Mouse (Mus musculus): Measurements from ENCODE around the gene Vps50. TPM values are rescaled to one million over a fixed set of nuclear protein-coding genes. Genes with fewer than 3 reads are reported as not detected.
"Not testable (repeated sequence)": the region's sequence is repeated elsewhere in the genome, so short reads cannot be mapped to it uniquely, and the experiment has no call there.

Vps50 gene
- total RNA-seq, 2 experiments from 2014 or later = 20.0 to 24.7 TPM

DNA sequence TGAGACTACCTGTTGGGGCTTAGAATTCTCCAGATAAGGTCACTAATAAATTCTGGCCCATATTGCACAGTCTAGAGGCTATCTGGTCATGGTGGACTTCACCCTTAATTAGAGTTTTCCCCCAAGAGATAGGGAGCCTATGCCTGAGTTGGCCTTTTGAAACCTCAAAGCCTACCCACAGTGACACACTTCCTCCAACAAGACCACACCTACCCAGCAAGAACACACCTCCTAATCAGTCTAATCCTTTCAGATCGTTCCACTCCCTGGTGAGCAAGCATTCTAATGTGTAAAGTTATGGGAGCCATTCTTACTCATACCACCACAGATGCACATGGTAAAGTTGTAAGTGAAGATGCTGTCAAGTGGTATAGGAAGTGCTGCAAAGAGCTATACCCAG lies 37.9 kb downstream of the Vps50 start:
- DNase-seq = no peak

DNA sequence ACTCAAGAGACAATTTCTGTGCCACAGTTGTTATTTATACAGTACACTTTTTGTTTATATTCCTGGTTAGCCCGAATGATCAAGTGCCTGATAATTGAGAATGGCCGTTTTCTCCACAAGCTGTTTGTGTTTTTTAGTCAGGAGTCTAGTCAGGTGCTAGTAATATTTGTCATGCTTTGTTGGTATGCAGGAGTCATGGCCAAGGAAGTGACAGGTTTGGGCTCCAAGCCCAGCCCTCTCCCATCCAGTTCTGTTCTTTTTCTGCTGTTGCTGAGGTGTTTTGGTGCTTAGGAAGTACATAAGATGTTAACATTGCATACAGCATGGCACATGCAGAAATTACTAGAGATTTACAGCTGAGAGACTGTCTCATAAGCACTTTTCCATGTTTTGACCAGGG lies 41.3 kb downstream of the Vps50 start:
- no peak for DNase-seq

DNA sequence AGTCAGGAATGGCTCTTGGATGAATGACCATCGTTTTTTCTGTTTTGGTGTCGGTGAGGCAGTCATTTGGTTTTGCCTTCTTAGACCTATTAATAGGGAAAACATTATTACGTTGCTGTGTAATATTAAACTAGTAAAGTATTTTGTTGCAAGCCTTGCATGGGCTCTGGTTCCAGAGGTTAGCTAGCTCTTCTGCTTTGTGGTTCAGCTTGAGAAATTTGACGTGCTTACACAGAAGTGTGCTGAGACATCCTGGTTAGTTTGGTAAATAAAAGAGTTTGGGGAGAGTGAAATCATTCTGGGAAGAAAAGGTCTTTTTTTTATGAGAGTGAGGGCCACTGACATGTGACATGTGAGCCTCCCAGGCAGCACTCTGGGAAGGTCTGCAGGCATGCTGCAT lies 45.7 kb downstream of the Vps50 start:
- no peak for DNase-seq

DNA sequence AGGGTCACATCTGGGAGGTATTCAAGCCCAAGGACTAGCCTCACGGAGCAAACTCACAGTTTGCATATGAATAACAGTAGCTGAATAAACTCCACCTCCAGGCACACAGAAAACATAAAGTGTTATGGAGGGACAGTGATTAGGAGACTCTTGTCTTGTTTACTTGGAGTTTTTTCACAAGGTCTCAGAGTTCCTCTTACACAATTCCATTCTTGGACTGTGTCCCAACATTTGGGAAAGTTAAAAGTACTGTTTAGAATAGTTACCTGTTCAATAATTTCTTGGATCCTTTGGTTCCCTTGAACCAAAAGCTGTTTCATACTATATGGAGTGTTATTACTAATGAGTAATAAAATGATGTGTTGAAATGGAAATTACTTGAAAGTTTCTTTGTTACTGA lies 46.8 kb downstream of the Vps50 start:
- no peak for DNase-seq

DNA sequence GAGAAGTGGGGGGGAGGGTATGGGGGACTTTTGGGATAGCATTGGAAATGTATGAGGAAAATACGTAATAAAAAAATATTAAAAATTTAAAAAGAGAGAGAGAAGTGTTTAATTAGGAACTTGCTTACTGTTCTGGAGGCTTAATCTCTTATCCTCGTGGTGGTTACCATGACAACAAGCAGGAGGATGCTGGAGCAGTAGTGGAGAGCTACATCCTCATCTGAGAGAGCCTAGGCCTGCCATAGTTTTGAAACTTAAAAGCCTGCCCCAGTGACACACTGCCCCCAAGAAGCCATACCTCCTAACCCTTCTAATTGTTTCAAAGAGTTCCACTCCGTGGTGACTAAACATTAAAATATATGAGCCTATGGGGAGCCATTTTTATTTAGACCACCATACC lies 50.8 kb downstream of the Vps50 start:
- no peak for DNase-seq

DNA sequence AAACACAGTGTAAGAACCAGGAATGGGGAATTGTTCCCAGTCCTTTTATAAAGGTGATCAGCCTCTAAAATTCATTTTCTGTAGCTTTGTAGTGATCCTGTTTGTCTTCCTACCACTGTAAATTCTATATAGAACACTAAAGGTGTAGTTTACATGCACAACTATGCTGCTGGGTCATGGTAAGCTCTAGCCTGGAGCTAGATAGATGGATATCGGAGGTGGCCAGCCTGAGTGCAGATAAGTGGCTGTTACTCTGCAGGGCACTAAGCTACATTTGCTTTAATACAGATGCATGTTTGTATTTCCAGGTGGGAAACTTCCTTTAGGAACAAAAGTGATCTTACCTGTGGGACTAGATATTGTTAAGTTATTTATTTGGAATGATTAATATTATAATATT lies 51.8 kb downstream of the Vps50 start:
- no peak for DNase-seq

DNA sequence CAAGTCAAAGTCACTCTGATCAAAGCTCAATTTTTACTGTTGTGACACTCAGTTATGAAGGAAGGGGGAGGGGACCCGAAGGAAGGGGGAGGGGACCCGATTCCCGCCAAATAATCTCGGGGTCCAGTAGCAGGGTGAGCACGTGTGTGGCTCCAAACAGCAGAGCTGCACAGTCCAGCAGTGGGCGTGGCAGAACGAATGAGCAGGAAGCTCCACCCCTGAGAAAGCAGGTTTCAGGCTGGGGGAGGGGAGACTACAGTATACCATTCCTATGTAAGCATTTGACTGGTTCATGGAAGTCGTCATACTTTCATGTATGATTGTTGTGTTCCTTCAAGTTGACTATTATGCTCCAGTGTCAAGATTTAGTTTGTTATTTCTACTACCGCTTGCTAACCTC lies 54.5 kb downstream of the Vps50 start:
- not testable (repeated sequence) for DNase-seq

DNA sequence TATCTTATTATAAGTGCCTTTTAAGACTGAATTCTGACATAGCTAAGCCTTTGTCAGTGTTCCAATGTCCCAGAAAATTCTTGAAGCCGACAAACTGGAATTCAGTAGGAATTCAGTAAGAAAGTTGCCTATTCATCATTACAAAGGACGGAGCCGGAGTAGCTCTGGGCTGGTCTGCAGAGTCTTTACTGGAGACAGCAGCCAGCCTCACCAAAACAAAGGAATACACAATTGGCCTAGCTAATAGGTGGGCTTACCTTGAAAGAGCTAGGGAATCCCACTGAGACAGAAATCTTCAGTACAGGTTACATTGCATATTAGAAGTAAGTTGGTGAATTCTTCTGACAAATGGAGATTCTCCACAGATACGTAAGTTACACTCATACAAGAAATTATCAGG lies 59.0 kb downstream of the Vps50 start:
- DNase-seq = no peak

DNA sequence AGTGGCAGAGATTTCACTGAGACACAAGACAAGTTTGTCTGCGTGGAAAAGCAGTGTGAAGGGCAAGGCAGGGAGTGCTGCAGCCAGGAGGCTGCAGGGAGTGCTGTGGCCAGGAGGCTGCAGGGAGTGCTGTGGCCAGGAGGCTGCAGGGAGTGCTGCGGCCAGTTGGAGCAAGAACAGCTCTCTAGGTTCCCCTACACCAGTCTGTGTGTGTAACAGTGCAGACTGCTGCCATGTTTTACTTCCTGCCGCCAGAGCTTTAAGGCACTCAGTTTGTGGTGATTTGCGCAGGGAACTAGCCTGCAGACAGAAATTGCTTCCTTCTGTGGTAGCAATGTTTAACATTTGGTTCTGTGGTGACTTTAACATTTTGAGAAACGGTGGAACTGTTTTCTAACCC lies 61.8 kb downstream of the Vps50 start:
- no peak for DNase-seq

DNA sequence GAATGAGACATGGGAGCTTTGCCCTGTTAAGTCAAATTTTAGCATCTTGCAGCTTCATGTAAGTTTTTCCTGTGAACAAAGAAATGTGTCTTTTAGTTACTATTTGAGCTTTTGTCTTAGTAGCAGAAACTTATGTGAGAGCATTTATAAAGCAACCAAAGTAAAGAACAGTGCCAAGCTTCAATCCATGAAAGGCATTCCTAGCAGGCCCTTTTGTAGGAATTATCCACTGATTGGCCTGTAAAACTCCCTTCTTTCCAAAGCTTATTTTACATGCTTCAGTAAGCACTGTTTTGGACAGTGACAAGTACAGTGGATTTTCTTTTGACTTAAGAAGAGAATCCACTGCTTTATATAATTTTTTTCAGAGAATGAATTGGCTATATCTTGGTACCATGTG lies 64.1 kb downstream of the Vps50 start:
- no peak for DNase-seq

DNA sequence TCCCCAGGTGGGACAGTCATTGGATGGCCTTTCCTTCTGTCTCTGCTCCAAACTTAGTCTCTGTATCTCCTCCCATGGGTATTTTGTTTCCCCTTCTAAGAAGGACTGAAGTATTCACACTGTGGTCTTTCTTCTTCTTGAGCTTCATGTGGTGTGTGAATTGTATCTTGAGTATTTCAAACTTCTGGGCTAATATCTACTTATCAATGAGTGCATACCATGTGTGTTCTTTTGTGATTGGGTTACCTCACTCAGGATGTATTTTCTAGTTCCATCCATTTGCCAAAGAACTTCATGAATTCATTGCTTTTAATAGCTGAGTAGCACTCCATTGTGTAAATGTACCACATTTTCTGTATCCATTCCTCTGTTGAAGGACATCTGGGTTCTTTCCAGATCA lies 65.9 kb downstream of the Vps50 start:
- not testable (repeated sequence) for DNase-seq

DNA sequence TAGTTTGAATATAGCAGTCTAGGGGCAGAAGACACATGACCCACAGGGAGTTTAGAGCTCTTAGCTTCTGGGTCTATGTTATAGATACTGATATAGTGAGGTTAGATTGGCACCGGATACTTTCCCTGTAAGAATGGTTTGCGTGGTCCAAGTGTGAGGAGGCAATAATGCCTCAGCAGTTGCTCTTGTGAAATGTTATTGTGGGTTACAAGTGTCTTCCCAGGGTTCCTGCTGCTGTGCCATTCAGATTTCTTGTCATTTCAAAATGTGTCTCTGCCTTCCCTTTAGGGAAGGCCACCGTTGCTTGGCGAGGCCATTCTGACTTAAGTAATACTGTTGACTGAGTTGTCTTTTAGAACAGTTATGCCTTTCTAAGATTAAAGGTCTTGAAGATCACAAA lies 66.8 kb downstream of the Vps50 start:
- no peak for DNase-seq

DNA sequence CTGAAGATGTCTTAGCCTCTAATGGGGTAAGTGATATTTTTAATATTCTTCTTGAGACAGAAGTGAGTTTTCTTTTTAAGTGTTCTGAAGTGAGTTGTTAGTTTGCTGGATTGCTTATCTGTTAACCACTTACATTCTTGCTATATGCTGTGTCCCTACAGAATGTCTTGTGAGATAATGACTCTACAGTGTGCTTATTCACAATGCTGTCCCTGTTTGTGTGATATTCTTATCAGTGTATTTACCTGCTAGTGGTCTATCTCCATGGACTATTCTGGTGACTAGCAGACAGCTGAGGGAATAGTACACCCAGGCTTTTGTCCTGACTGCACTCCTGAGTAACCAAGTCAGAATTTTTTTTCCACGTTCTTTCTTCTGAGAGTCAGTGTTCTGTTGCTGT lies 67.5 kb downstream of the Vps50 start:
- DNase-seq = no peak

DNA sequence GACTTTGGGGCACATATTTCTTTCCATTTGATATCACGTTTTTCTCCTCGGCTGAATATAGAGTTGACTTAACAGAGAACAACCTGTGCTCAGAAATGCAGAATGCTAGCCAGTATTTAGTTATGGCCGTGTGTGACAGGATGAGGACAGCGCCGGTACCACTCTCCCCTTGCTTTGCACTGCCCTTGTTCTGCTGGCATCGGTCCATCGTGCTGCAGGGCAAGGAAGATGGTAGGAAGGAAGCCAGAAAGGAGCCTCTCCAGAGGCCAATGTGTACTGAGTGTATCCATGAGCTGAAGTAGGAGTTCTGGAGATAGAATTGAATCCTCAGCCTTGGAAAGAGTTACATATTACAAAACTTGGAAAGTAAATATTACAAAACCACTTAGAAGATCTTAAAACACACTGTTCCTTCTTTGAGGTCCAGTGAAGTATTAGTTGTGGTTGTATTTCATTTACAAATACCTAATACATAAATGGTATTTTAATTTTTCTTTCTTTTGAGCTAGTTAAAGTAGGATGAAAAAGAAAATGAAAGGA lies 69.0 kb downstream of the Vps50 start:
- no peak for DNase-seq

DNA sequence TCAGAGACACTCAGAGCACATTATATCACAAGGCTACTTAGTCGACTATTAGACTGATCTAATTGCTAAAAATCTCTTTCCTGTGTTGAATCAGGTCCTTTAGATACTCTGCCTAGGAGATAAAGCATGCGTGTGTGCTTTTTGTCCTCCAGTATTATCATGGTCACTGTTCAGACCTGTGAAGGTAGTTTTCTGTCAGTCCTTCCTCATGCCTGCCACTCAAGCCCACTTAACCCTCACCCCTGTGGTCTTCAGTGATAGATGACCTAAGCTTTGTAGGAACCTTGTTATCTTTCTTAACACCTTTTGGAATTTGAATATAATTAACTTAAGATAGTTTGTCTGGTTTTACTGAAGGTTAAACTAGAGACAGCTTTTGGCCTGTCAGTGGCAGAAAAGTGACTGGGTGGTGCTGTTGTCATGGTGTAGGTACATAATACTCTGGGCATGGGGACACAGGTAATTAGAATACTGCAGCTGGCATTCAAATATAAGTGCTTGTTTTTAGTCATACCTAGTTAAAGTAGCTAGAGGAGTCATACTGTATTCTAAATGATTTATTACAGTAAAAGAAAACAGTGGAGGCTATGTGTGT lies 74.1 kb downstream of the Vps50 start:
- no peak for DNase-seq

DNA sequence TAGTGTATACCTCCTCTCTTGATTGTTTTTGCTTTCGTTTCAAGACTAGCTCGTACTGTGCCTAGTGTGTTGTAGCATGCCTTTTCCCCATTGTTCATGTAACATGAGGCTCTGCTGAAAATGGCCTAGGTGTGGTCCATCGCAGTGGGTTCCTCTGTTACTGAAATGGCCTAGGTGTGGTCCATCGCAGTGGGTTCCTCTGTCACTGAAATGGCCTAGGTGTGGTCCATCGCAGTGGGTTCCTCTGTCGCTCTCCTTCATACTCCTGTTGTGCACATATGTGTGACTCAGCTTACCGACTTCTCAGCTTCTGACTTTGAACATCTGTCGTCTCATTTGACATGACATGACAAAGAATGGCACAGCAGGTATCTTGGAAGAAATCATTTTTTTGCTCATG lies 75.6 kb downstream of the Vps50 start:
- DNase-seq = no peak

DNA sequence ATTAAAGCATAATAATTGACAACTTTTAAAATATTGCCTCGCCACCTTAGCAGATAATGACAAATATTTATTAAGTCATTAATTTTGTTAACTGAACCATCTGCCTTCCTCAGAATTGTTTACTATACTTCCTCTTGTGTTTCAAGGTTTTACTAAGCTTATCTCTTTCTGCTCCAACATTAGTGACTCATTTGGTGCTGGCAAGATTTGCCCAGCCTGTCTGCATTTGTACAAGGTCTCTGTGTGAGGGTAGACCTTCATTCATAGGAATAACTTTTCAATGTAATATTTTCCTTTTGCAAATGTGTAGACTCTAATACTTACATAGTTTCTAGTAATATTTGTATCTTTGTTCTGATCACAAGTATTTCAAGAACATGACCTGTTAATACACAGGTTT lies 87.2 kb downstream of the Vps50 start:
- peak; percentile 33 for DNase-seq

DNA sequence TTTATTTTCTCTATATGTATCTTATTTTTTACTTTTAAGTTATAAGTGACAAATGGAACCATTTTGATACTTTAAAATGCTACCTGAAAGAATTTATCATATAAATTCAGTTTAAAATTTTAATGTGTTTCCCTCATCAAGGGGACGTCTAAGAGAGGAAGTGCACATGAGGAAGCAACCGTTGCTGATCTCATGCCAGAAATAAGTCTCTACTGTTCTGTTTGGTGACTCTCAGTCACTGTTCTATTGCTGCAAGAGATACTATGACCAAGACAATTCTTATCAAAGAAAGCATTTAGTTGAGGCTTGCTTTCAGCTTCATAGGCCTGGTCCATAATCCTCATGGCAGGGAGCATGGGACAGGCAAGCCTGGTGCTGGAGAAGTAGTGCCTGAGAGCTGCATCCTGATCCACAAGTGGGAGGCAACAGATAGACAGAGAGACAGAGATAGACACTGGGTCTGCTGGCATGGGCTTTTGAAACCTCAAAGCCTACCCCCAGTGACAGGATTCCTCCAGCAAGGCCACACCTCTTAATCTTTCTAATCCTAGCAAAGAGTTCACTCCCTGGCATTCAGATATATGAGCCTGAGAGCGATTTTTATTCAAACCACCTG lies 92.2 kb downstream of the Vps50 start:
- no peak for DNase-seq

DNA sequence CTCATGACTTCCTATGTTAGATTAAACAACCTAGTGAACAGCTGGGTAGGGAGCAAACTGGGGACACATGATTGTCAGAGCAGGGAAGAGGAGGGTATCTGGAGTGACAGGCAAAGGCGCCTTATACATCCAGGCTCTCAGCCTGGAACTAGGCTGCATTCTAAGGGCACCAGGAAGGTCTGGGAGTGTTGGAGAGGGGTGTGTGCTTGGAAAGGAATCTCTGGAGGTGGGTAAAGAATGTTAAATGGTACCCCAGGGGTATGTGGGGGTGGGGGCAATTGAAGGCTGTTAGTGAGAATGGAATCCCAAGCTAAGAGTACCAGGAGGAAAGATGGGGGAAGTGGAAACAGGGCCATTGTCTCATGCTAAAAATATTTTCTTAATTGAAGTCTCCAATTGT lies 96.1 kb downstream of the Vps50 start:
- DNase-seq = no peak

DNA sequence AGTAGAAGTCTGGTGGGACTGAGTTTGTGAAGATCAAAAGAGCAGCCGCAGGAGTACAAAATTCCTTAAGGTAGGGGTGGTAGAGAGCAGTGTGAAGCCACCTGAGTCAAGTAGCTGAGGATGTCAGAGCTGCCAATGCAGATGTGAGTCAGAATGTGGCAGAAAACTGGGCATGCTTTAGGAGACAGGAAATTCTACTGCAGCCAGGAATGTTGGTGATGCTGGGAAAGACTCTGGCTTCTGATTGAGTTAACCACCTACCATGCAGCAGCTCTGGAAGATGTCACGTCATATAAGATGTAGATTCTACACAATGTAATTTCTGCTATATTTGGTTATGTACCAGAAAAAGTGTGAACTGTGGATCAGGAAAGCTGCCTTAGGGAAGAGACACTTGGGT lies 114.6 kb downstream of the Vps50 start:
- DNase-seq = no peak

DNA sequence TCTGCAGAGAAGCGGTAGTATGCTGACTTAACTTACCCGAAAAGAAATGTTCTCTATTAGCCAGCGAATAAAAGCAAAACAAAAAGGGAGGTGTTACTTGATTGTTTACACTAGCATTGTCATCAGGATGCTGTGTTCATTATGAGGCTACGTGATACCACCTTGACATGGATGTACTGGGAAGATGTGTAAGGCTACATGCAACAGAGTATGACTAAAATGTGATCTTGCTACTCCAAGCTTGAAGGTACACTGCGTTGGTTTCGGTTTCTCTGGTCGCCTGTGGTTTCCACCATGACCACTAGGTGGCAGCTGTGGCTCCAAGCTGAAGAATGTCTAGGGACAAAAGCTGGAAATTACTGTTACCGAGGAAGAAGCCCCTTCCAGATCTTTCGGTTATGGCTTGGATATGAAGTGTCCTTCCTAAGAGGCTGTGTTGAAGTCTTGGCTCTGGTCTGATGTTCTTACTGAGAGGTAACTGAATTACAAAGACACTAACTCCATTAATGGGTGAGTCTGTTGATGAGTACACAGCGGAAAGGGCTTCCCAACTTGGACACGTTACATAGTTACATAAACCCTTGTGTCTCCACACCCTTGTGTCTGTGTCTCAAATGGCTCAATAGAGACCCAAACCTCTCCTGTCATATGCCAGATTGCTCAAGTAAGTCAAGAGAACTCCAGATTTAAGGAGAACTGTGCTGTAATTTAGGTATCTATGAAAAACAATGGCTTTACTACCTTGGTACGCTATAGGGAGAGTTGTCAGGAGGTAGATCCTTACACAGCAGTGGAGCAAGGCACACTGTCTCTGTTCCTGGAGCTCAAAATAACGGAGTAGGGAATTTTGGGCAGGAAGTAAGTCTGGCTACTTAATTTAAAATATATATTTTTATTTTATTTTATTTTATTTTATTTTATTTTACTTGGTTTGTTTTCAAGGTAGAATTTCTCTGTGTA lies 122.5 kb downstream of the Vps50 start:
- DNase-seq = peak; percentile 19

Data from adrenal gland, postnatal 10 days (tissue).